Mouse (Mus musculus) brain, embryonic 14.5 days (tissue): ENCODE data around the gene Zfp638.

Source experiments
- CTCF ChIP-seq: fragments of 200-500 bp; IDR thresholded peaks from 2 replicates; pipeline ENCODE4 v1.5.1; 2012; ENCODE audit warnings: inconsistent platforms, mild to moderate bottlenecking, moderate library complexity, borderline replicate concordance; ENCODE audit not compliant: insufficient read depth, insufficient read length; ENCODE audit errors: extremely low read depth
- POLR2A ChIP-seq: fragments of 200-500 bp; IDR thresholded peaks from 2 replicates; pipeline ENCODE4 v1.6.1; 2012; ENCODE audit warnings: mild to moderate bottlenecking, inconsistent platforms, borderline replicate concordance; ENCODE audit not compliant: poor library complexity, insufficient read depth, insufficient read length, severe bottlenecking; ENCODE audit errors: extremely low read depth

- TF ChIP-seq CTCF (no peak), POLR2A (no peak)
These were observed 9.4 kb upstream of the Zfp638 start for GRCm38 (mm10) chr6:83857476-83857875.
